Mouse (Mus musculus) midbrain, embryonic 10.5 days (tissue): ENCODE measurements around the gene Gm49721. TPM values are rescaled to one million over a fixed set of nuclear protein-coding genes. Genes with fewer than 3 reads are reported as not detected.
"Not testable (repeated sequence)": the region's sequence is repeated elsewhere in the genome, so short reads cannot be mapped to it uniquely, and the experiment has no call there.

Source experiments
- DNase-seq: peaks from one replicate; pipeline ENCODE4 v3.0.0-alpha.2; 2017; ENCODE audit warnings: low spot score
- H3K27ac ChIP-seq: fragments of 300-500 bp; sonication (generic); replicated peaks from 2 replicates; pipeline ENCODE4 v1.5.1; 2016; ENCODE audit warnings: mild to moderate bottlenecking
- H3K27me3 ChIP-seq: fragments of 300-500 bp; sonication (generic); 2 replicates; pipeline ENCODE4 v1.6.1; 2016; ENCODE audit warnings: low read depth, mild to moderate bottlenecking; ENCODE audit not compliant: poor library complexity, severe bottlenecking
- H3K36me3 ChIP-seq: fragments of 300-500 bp; sonication (generic); 2 replicates; pipeline ENCODE4 v1.6.1; 2016; ENCODE audit warnings: mild to moderate bottlenecking, moderate library complexity
- H3K4me1 ChIP-seq: fragments of 300-500 bp; sonication (generic); 2 replicates; pipeline ENCODE4 v1.6.1; 2016
- H3K4me3 ChIP-seq: fragments of 300-500 bp; sonication (generic); 2 replicates; pipeline ENCODE4 v1.5.1; 2016; ENCODE audit warnings: mild to moderate bottlenecking, moderate library complexity
- H3K9me3 ChIP-seq: fragments of 300-500 bp; sonication (generic); replicated peaks from 2 replicates; pipeline ENCODE4 v1.6.1; 2016; ENCODE audit warnings: mild to moderate bottlenecking
- WGBS: fragments of 180-500 bp; shearing (Covaris S2); methylation state at CpG from one replicate; pipeline ENCODE4 v1.1.7; 2016; 5-methylcytosine and 5-hydroxymethylcytosine counted together
- polyA plus RNA-seq: library from polyadenylated mRNA; unstranded; fragments of >200 nt; fragmentation: Nextera tagmentation; extraction: Ambion mirVana; gene quantifications from 2 replicates; pipeline ENCODE4 v1.2.1, GENCODE M21; 2016

The Gm49721 gene
- polyA plus RNA-seq, 1 experiment from 2014 or later: 0.32 TPM

- not testable (repeated sequence) for H3K36me3 ChIP-seq, DNase-seq
- WGBS: 91% methylated on average over 8 of the region's 12 CpGs
Measured at GRCm38 (mm10) chr17:7001790-7002585, 23.3 kb downstream of the Gm49721 start.

DNA sequence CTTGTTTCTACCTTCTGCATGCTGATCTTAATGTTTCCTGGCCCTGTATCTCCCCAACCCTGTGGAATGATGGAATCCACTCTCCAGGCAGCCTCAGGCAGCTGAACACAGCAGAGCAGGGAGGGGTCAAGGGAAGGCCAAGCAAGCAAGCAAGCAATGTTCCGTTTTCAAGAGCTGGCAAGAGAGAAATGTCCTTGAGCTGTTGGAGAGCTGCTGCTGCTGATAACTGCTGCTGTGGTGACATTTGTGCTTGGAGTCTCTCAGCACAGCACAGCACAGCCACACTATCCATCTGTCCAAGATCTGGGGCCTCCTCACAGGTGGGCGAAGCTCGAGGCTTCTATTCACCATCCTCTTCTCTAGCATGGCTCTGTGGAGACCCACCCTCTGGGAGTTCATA is 24.7 kb downstream of the Gm49721 start:
- DNase-seq, H3K9me3 ChIP-seq, H3K36me3 ChIP-seq, H3K27ac ChIP-seq, H3K4me1 ChIP-seq, H3K4me3 ChIP-seq, H3K27me3 ChIP-seq: not testable (repeated sequence)
- WGBS: no CpG with 5 or more reads among the region's 3 CpGs

More at GRCm38 (mm10) chr17:7001790-7002585, 23.3 kb downstream of the Gm49721 start:
- H3K27me3 ChIP-seq, H3K4me3 ChIP-seq, H3K27ac ChIP-seq, H3K9me3 ChIP-seq, H3K4me1 ChIP-seq: not testable (repeated sequence)

GRCm38 (mm10) chr17:7005646-7006045 is 26.9 kb downstream of the Gm49721 start:
- 23% methylated on average over 3 of the region's 4 CpGs for WGBS
- not testable (repeated sequence) for H3K36me3 ChIP-seq, H3K4me1 ChIP-seq, H3K9me3 ChIP-seq, H3K4me3 ChIP-seq, H3K27ac ChIP-seq, H3K27me3 ChIP-seq
- peak; percentile 11 for DNase-seq

- H3K4me1 ChIP-seq, DNase-seq, H3K27ac ChIP-seq, H3K27me3 ChIP-seq, H3K4me3 ChIP-seq, H3K9me3 ChIP-seq, H3K36me3 ChIP-seq: not testable (repeated sequence)
Measured at GRCm38 (mm10) chr17:7008885-7009284, 30.2 kb downstream of the Gm49721 start.

- H3K27me3 ChIP-seq, DNase-seq, H3K4me3 ChIP-seq, H3K4me1 ChIP-seq, H3K9me3 ChIP-seq, H3K36me3 ChIP-seq, H3K27ac ChIP-seq: not testable (repeated sequence)
- no CpG with 5 or more reads among the region's 7 CpGs for WGBS
Measured at GRCm38 (mm10) chr17:7009440-7009839, 30.7 kb downstream of the Gm49721 start.

- not testable (repeated sequence) for DNase-seq, H3K4me1 ChIP-seq, H3K27ac ChIP-seq, H3K36me3 ChIP-seq, H3K27me3 ChIP-seq, H3K9me3 ChIP-seq, H3K4me3 ChIP-seq
- WGBS: 83% methylated on average over 5 of the region's 9 CpGs
Measured at GRCm38 (mm10) chr17:7009901-7010300, 31.2 kb downstream of the Gm49721 start.

DNA sequence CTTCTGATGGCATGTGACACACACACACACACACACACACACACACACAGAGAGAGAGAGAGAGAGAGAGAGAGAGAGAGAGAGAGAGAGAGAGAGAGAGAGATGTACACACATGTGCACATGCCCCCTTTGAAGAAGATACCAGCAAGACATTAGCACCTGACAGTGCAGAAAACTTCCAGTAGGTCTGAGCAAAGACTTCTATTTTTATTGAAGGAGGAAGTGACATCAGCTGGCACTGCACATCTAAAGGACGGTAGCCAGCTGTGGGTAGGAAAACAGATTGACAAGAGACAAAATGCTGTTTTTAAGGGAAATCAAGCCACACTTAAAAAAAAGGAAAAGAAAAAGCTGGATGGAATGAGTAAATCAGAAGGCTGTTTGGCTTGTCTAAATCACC is 35.5 kb downstream of the Gm49721 start:
- not testable (repeated sequence) for H3K36me3 ChIP-seq, DNase-seq, H3K27ac ChIP-seq, H3K4me1 ChIP-seq, H3K9me3 ChIP-seq, H3K4me3 ChIP-seq, H3K27me3 ChIP-seq
- no CpG with 5 or more reads among the region's 1 CpGs for WGBS

GRCm38 (mm10) chr17:7025257-7025656 is 46.6 kb downstream of the Gm49721 start, which contains the start of gene Gm1604a:
Gm1604a (plus strand) TSS chr17:7025568.
- not testable (repeated sequence) for H3K4me1 ChIP-seq, H3K27ac ChIP-seq, H3K27me3 ChIP-seq, H3K4me3 ChIP-seq, DNase-seq, H3K9me3 ChIP-seq, H3K36me3 ChIP-seq
- 18% methylated on average over 7 of the region's 14 CpGs for WGBS

DNA sequence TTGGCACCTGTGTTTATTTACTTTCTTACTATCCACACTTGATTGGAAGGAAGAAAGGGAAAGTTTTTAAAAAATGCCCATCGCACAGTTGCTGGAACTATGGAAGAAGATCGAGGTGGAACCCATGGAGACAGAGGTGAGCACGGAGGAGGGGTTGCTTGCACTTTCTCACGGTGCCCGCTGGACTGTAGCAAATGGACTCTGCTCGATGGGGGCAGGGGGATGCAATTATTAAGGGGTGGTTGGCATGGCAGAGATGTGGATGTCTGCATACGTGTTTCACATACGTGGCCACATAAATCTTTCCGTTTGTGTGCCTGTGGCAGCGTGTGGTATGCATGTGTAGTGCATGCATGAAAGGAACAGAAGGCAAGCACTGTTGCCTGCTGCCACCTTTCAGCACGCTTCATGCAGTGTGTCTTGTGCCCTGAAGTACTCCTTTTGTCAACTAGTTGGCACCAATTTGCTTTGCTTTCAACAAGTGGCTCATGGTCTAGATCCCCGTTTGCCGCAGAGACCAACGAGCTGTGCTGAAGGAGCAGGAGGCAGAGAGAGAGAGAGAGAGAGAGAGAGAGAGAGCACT is 47.2 kb downstream of the Gm49721 start:
- not testable (repeated sequence) for H3K27ac ChIP-seq, H3K27me3 ChIP-seq, H3K4me1 ChIP-seq, H3K4me3 ChIP-seq, DNase-seq, H3K36me3 ChIP-seq, H3K9me3 ChIP-seq
- 83% methylated on average over 3 of the region's 14 CpGs for WGBS

GRCm38 (mm10) chr17:7030204-7030603 is 51.5 kb downstream of the Gm49721 start:
- H3K9me3 ChIP-seq, H3K4me3 ChIP-seq, DNase-seq, H3K27ac ChIP-seq, H3K36me3 ChIP-seq, H3K27me3 ChIP-seq, H3K4me1 ChIP-seq: not testable (repeated sequence)
- 75% methylated on average over 5 of the region's 7 CpGs for WGBS

DNA sequence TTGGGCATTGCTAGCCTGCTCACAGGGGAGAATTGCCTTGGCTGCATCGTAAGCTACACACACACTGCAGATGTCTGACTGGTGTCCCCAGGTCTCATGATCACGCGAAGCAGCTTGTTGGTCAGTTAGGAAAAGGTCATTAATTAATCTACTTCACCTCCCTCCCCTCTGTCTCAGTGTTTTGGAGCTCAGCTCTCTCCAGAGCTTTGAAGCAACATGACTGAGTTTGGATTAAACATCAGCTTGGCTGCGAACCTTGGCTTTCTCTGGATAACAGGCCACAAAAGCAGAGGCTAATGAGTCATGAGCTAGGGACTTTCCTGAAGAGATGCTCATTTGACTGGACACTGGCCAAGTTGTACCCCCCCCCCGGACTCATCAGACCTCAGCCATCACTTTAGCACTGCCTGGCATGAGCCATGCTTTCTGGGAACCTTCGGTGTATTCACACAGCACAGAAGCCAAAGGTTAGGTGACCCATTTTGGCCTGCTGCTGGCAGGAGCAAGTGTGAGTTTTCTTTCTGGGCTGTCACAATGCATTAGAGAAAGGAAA is 52.0 kb downstream of the Gm49721 start:
- H3K27ac ChIP-seq, H3K36me3 ChIP-seq, H3K9me3 ChIP-seq, H3K27me3 ChIP-seq, H3K4me1 ChIP-seq, H3K4me3 ChIP-seq, DNase-seq: not testable (repeated sequence)
- 77% methylated on average over 3 of the region's 6 CpGs for WGBS

GRCm38 (mm10) chr17:7033192-7034166 is 54.8 kb downstream of the Gm49721 start:
- WGBS: 69% methylated on average over 3 of the region's 17 CpGs
- H3K4me3 ChIP-seq, H3K4me1 ChIP-seq, H3K27ac ChIP-seq, H3K9me3 ChIP-seq, DNase-seq, H3K27me3 ChIP-seq, H3K36me3 ChIP-seq: not testable (repeated sequence)
